Mouse (Mus musculus): ENCODE measurements at regions not wholly inside any gene's neighbourhood (a gene's known extent, or its start where the extent isn't known, plus 50 kb on each side); places are given as distances from the start of the nearest gene placed in this dataset.
A peak's percentile ranks its signal among the peaks of the same experiment; 100 is the strongest.

DNA sequence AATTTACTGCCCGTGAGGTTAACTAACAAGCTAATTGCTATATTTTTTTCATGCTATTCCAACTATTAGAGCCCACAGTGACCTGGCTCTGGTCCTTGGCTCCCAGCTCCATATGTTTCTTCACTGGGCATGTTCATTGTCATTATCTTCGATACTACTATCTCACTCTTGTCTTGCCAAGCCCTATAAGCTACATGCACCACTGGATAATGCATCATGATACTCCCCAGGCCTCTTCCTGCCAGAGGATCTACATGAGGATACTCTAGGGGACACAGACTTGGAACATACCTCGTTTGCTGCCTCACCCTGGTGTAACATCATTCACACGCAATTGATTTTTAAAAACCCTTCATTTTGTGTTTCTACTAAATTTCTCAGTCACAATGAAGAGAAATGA is 1016.7 kb downstream of the Stim2 start:
- DNase-seq: peak; percentile 68

DNA sequence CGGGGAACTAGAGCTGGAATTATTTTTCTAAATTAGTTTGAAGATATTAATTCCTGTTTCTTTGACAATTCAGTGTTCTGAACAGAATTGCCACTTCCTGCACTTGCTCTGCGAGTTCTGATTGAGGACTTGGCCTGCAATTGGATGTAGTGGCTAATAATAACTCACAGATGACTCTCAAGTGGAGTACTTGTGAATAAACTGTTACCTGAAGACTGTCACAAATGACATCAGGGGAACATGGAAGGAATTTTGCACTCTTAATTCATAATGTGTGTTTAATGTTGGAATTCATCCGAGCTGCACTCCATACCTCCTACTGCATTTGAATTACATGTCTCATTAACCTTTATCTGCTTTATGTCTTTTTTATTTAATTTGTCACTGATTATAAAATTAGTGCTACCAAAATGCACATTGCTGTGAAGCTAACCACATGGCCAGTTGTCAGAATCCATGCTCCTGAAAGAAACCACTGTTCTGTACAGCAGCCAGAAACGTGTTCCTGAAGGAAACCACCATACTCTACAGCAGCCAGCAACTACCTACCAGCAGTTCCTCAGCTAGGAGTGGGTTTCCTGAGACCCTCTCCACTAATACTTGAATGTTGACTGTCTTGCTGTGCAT is 1051.1 kb downstream of the Stim2 start:
- no peak for DNase-seq

Data from heart, adult 11 months (tissue).